ENCODE assay signal across 9 mouse cellular contexts in the genomic region with DNA sequence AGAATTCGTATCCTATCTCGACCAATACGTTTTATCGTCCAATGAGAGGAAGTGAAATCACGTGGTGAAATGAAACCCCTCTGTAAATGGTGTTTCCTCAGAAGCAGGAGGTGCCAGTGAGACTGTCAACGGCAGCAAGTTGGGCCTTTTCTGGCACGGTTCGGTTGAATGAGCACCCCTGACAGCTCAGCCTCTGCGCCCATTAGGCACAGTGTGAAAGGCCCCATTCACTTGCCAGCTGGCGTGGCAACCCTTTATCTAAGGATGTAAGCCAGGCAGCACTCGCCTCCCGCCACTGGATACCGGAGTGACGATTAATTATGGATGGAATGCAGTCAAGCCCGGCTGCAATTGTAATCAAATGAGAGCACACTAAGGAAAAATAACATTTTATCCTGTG.
DNase-seq lines count a peak whose midpoint lies in the region; ATAC-seq lines count a peak whose summit lies in the region.
"Had no signal": no experiment of that assay in that cellular context is flagged by ENCODE, and none has a peak within 500 bp of the region (broad histone marks: within the 10 kb centered on the region; RNA-seq: fewer than 3 reads in every experiment).

No protein-coding gene starts in this region.

- no peaks in the 10 kb centered on the region for H3K36me3 ChIP-seq in embryonic facial prominence, embryonic 12.5 days
- H3K36me3 ChIP-seq in heart, embryonic 11.5 days (ENCODE audit: control insufficient read depth, insufficient read depth, low read length), result no peaks in the 10 kb centered on the region
- no peaks in the 10 kb centered on the region for H3K36me3 ChIP-seq in kidney, embryonic 15.5 days
- H3K36me3 ChIP-seq in midbrain, embryonic 13.5 days, result no peaks in the 10 kb centered on the region
- H3K36me3 ChIP-seq: lung, embryonic 15.5 days had no signal

- no peak overlapping the region for H3K4me2 ChIP-seq in embryonic facial prominence, embryonic 12.5 days (replicated peaks)
- H3K4me2 ChIP-seq in heart, embryonic 11.5 days, result peak overlapping the region; percentile 30
- no peak overlapping the region for H3K4me2 ChIP-seq in kidney, embryonic 15.5 days
- peak overlapping the region; percentile 41 for H3K4me2 ChIP-seq in midbrain, embryonic 13.5 days (replicated peaks)
- H3K4me2 ChIP-seq: lung, embryonic 15.5 days had no signal

- no peaks in the 10 kb centered on the region for H3K4me1 ChIP-seq in embryonic facial prominence, embryonic 12.5 days
- H3K4me1 ChIP-seq in heart, embryonic 11.5 days (ENCODE audit: control insufficient read depth, insufficient read depth, low read length), result no peaks in the 10 kb centered on the region
- 0 out of 2 replicates have a peak, but pooled peaks cover 9% of the 10 kb centered on the region for H3K4me1 ChIP-seq in kidney, embryonic 15.5 days
- peaks cover 7% of the 10 kb centered on the region for H3K4me1 ChIP-seq in midbrain, embryonic 13.5 days (replicated peaks)
- H3K4me1 ChIP-seq: lung, embryonic 15.5 days had no signal

- 43% methylated on average over 15 of the region's 15 CpGs for WGBS in embryonic facial prominence, embryonic 12.5 days
- 34% methylated on average over 15 of the region's 15 CpGs for WGBS in heart, embryonic 11.5 days (ENCODE audit: insufficient replicate concordance)
- WGBS in kidney, embryonic 15.5 days, result 52% methylated on average over 15 of the region's 15 CpGs
- 9% methylated on average over 15 of the region's 15 CpGs for WGBS in midbrain, embryonic 13.5 days

- H3K9me3 ChIP-seq in embryonic facial prominence, embryonic 12.5 days, result no peaks in the 10 kb centered on the region
- no peaks in the 10 kb centered on the region for H3K9me3 ChIP-seq in heart, embryonic 11.5 days (replicated peaks; ENCODE audit: control insufficient read depth, low read length)
- no peaks in the 10 kb centered on the region for H3K9me3 ChIP-seq in kidney, embryonic 15.5 days (replicated peaks)
- H3K9me3 ChIP-seq in midbrain, embryonic 13.5 days, result peaks cover 3% of the 10 kb centered on the region; the same call in 1 of the 2 replicates
- H3K9me3 ChIP-seq: lung, embryonic 15.5 days had no signal

- no peak overlapping the region for H3K4me3 ChIP-seq in embryonic facial prominence, embryonic 12.5 days
- H3K4me3 ChIP-seq in heart, embryonic 11.5 days (ENCODE audit: low read depth, low read length), result no peak overlapping the region
- H3K4me3 ChIP-seq in kidney, embryonic 15.5 days (replicated peaks), result no peak overlapping the region
- H3K4me3 ChIP-seq in midbrain, embryonic 13.5 days (replicated peaks), result peak overlapping the region; percentile 28
- H3K4me3 ChIP-seq: lung, embryonic 15.5 days had no signal

- DNase-seq in cerebellum, adult 11-12 months, result peak; percentile 45
- DNase-seq in T-cell, adult 2 months (ENCODE audit: low spot score), result no peak
- DNase-seq in lung, postnatal 4 days, result no peak
- no peak for DNase-seq in spleen, postnatal 10 days (ENCODE audit: low spot score in 2 of 2)

- no peak overlapping the region for H3K27ac ChIP-seq in embryonic facial prominence, embryonic 12.5 days
- H3K27ac ChIP-seq in heart, embryonic 11.5 days (ENCODE audit: low read depth, low read length), result no peak overlapping the region
- no peak overlapping the region for H3K27ac ChIP-seq in kidney, embryonic 15.5 days
- peak overlapping the region; percentile 70 for H3K27ac ChIP-seq in midbrain, embryonic 13.5 days
- H3K27ac ChIP-seq: lung, embryonic 15.5 days had no signal

- no peak overlapping the region for H3K9ac ChIP-seq in embryonic facial prominence, embryonic 12.5 days
- no peak overlapping the region for H3K9ac ChIP-seq in heart, embryonic 11.5 days (ENCODE audit: low read depth, low read length)
- no peak overlapping the region for H3K9ac ChIP-seq in kidney, embryonic 15.5 days
- peak overlapping the region; percentile 28; the same call in 1 of the 2 replicates for H3K9ac ChIP-seq in midbrain, embryonic 13.5 days (replicated peaks)
- H3K9ac ChIP-seq: lung, embryonic 15.5 days had no signal

- no peaks in the 10 kb centered on the region for H3K27me3 ChIP-seq in embryonic facial prominence, embryonic 12.5 days
- H3K27me3 ChIP-seq in heart, embryonic 11.5 days (ENCODE audit: control insufficient read depth, insufficient read depth, low read length), result no peaks in the 10 kb centered on the region
- no peaks in the 10 kb centered on the region for H3K27me3 ChIP-seq in kidney, embryonic 15.5 days
- no peaks in the 10 kb centered on the region for H3K27me3 ChIP-seq in midbrain, embryonic 13.5 days
- H3K27me3 ChIP-seq: lung, embryonic 15.5 days had no signal

- peak; percentile 64; the same call in 1 of the 2 replicates for ATAC-seq in embryonic facial prominence, embryonic 12.5 days (ENCODE audit: insufficient number of reproducible peaks, insufficient read depth, low FRiP score, low TSS enrichment)
- no peak for ATAC-seq in heart, embryonic 11.5 days (replicated peaks; ENCODE audit: insufficient number of reproducible peaks, low FRiP score, low TSS enrichment)
- ATAC-seq in kidney, embryonic 15.5 days (replicated peaks; ENCODE audit: low FRiP score), result peak; percentile 48
- peak; percentile 98 for ATAC-seq in midbrain, embryonic 13.5 days

Comparison
In these comparisons a context has a peak if more than half of its experiments do, and no peak if none do; other contexts are left out.
1. H3K4me2 ChIP-seq: peak in heart, embryonic 11.5 days (single experiment) and midbrain, embryonic 13.5 days (single experiment); none in embryonic facial prominence, embryonic 12.5 days (single experiment) and kidney, embryonic 15.5 days (single experiment).